Mouse (Mus musculus) heart, adult 18-20 months (tissue): ENCODE measurements around the gene Grcc10. TPM values are rescaled to one million over a fixed set of nuclear protein-coding genes. Genes with fewer than 3 reads are reported as not detected.

Experiments
- DNase-seq, 2 experiments: peaks; one replicate each; pipeline ENCODE4 v3.0.0; 2021 to 2022; ENCODE audit warnings: mixed read lengths in 1 of 2
- long read RNA-seq, 2 experiments: library from polyadenylated mRNA; stranded (forward); transcript quantifications; one replicate each; pipeline ENCODE4 v2.0.0; 2021
- total RNA-seq, 2 experiments: library from RNA; stranded (reverse); gene quantifications; 2 replicates each; pipeline ENCODE4 v1.2.3; 2021

Gene Grcc10
- total RNA-seq: 100 to 1,000 TPM; 277 to 290 TPM
- long read RNA-seq, experiment 1, transcript Grcc10-203 (2 exons, 424 nt): minor isoform, 6 of 353 reads
- long read RNA-seq, experiment 1, transcript Grcc10-201 (3 exons, 863 nt): major isoform, 331 of 353 reads
- long read RNA-seq, experiment 1, partial matches to known transcripts: 0 of 353 reads
- long read RNA-seq, experiment 1, other reads (novel, unspliced or antisense): 15 of 353 reads
- long read RNA-seq, experiment 2, transcript Grcc10-201 (3 exons, 863 nt): major isoform, 203 of 216 reads
- long read RNA-seq, experiment 2, partial matches to known transcripts: 0 of 216 reads
- long read RNA-seq, experiment 2, other reads (novel, unspliced or antisense): 11 of 216 reads

DNA sequence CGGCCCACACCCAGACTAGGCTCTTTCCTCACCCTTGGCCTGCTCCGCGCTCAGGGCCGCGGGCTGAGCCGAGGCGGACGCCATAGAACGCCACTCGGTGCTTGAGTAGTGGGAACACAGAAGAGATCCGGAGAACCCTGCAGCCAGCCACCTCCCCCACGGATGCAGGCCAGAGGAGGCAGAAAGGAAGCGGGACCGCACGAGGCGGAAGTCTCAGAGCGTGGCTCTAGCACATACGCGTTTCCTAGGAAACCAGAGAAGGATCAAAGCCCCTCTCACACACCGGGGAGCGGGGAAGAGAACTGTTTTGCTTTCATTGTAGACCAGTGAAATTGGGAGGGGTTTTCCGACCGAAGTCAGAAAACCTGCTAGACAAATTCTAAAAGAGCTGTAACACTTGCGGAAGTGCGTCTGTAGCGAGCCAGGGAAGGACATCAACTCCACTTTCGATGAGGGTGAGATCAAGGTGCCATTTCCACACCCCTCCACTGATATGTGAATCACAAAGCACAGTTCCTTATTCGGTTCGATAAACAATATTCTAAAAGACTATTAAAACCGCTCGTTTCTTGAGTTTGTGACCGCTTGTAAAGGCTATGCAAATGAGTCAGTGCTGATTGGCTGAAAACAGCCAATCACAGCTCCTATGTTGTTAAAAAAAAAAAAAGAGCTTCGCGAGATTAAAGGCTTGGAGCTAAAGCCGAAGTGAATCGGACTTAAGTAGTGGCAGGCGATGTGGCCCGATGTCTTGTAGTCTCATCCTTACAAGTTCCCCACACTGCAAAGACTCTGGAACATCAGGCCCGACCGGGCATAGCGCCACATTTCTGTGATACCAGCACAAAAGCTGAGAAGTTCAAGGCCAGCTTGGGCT, at the start of gene Grcc10:
Gene Grcc10, minus strand, starts transcription at position 487 of the 874 bp plus-strand sequence.
- peak; percentile 92 to 93 for DNase-seq

DNA sequence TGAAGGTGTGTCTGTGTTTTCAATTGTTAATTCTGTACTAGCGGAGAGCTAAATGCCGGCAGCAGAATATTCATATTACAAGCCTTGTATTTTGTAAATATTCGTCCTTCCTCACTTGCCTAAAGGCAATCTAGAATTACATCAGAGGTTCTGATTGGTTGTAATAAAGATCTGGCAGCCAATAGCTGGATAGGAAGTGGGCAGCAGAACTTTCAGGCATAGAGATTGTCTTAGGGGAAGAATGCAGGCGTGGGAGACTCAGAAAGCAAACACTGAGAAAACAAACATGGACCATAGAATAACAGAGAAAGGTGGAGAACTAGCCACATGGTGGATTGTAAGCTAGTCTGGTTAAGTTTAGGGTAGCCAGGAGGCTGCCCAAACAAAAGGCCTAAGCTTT, 48.9 kb upstream of the Grcc10 start:
- DNase-seq: no peak

DNA sequence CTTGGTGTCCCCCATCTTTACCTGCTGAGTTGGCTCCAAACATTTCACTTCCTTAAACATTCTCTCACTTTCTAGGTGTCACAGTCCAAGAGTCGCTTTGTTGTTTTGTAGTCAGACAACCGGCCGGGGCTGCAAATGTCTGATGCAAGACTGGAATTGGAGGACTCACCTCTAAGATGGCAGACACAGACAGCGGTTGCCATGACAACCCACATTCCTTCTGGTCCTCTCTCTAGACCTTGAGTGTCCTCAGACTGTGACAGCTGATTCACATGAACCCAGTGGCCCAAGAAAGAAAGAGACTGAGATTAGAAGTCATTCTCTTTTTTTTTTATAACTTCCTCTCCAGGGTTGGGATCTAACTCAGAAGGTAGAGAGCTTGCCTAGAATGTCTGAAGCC, 48.3 kb upstream of the Grcc10 start:
- DNase-seq: no peak

DNA sequence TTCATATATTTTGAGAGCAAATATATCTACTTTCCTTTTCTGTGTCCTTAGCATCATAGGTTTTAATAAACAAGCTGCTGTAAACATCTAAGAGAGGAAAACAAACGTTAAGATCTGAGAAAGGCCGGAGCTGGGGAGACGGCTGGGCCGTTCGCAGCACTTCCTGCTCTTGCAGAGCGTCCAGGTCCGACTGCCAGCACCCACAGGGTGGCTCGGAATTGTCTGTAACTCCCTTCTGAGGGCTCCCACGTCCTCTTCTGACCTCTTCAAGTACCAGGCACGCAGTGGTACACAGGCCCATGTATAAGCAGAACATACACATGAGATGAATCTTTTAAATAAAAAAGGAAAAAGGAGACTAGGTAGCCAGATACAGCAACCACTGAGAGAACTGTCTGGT, 46.5 kb upstream of the Grcc10 start:
- DNase-seq: no peak

DNA sequence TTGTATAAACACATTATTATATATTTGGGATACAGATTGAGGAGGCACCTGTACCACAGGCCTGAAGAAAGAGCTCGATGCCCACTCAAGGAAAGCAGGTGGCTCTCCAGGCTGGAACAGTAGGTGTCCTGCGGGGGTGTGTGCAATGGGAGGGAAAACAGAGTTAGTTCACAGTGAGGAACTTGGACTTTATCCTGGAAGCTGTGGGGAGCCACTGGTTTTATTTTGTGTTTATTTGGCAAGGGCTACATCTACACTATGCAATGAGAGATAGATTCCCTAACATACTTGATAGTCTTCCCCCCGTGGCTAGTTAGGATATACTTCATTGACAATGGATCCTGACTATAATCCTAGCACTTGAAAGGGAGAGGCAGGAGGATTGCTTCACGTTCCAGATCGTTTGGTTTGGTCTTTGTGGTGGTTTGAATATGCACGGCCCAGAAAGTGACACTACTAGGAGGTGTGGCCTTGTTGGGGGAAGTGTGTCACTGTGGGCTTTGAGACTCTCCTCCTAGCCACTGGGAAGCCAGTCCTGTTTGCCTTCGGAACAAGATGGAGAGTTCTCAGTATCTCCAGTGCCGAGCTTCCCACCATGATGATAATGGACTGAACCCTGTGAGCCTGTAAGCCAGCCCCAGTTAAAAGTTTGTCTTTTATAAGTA, 45.7 kb upstream of the Grcc10 start:
- no peak for DNase-seq

DNA sequence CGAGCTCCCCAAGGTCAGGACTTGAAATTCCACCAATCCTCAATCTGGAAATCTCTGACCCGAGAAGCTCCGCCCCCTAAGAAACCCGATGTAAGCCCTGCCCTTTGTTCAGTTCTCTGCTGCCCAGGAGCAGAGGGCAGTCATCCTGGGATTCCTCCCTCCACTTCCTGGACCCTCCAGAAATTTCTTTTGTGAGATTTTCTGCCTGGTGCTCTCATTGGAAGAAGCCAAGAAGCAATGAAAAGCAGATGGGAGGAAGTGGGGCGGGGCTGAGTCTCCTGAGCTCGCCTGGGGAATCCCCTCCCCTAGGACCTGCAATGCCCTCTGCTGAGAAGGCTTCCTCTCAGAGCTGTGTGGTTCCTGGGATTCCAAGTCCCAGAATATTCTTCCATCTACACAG, 41.3 kb upstream of the Grcc10 start:
- DNase-seq: peak; percentile 37 to 39

DNA sequence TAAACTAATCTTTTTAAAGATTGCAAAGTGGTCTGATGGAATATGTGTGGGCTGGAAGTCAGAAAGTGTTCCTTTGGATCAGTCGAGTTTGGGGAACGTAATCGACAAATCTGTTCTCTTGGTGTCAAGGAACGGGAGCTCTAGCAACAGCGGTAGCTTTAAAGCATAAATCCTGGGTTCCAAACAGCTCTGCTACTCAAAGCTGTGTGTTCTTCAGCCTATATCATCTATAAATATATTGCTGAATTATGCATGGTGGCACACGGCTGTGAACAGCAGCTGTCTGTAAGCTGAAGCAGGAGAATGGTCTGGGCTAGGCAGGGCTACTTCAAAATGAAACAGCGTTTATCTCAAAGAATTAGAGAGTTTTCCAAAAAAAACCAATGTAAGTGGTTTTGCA, 39.7 kb upstream of the Grcc10 start:
- DNase-seq: no peak

DNA sequence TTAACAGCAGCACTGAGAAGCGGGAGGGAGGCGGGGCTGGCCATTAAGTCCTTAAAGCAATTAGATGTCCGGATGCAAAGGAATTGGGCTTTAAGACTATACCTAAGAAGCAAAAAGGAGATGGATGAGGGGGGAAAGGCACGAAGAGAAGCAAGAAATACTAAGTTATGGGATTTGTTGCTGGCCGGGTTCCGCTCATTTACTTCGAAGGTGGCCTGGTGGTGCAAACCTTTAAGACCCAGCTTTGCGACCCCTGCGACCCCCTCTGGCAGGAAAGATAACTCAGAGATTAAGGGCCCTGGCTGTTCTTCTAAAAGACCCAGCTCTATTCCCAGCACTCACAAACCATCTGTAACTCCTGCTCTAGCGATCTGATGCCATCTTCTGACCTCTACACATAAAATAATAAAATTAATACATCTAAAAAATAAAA, 38.8 kb upstream of the Grcc10 start:
- no peak for DNase-seq

DNA sequence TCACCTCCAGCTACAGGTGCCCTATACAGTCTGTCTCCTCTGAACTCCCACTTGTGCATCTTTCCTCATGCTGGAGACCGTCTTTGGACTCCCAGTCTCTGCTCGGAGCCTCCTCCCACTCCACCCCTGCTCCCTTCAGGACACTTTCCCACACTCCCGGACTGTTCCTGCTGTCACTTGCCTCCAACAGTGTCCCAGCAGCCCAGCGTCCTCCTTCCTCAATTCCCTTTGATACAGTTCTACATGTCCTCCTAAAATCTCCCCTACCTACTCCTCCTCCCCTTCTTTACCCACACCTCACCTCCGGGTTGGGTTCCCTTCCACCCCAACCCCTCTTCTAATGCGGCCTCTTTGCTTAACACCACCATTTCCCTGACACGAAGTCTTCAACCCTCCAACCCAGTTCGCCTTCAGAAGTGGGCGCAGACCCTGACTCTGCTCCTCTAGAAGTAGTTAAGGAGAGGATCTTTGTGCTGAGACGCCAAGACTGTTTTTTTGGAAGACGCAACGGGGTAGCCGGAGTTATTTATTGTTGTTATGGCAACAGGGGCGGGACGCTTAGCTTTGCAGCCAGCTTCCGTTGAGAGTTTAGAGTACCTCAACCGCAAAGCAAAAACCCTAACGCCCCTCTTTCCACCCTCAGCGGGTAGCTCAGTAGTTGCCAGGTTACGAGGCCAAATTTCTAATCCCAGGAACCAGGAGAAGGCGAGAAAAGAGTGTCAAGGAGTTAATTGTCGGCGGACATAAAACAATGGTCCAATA, 38.2 kb upstream of the Grcc10 start, which contains the start of gene Lrrc23:
Gene Lrrc23, minus strand, starts transcription at position 506 of the 762 bp plus-strand sequence.
- DNase-seq: peak; percentile 61 to 74

DNA sequence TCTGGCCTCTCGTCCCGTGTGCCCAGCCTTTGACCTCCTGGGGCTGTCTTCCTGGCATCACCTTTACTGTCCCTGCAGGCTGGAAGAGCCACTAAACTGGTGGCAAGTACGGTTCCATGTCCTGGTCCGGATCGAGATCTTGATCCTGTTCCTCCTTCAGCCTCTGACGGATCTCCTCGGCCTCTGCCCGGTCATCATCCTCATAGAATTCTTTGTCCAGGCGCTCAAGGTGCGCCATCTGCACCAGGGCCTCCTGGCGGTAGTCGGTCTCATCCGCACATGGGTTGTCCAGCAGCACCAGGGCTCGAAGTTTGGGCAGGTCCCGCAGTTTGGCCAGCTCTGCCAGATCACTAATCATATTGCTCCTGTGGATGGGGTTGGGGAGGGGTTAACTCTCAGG, 29.3 kb upstream of the Grcc10 start:
- DNase-seq: no peak

DNA sequence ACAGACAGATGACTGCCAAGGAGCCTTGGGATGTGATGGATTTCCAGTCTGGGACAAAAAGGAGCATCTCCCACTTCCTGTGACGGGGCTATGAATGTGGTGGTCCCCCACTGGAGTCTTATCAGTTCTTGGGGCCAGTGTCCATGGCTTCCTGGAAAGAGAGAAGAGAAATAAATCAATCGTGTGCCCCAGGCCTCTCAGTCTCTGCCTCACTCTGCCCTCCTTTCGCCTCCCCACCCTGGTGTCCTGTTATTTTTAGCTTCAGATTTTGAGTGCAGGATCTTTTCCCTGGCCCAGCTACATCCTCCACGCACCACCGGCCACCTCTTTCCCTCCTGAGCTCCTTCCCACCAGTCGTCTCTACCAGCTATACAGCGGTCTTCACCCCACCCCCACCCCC, 28.8 kb upstream of the Grcc10 start:
- DNase-seq: no peak

DNA sequence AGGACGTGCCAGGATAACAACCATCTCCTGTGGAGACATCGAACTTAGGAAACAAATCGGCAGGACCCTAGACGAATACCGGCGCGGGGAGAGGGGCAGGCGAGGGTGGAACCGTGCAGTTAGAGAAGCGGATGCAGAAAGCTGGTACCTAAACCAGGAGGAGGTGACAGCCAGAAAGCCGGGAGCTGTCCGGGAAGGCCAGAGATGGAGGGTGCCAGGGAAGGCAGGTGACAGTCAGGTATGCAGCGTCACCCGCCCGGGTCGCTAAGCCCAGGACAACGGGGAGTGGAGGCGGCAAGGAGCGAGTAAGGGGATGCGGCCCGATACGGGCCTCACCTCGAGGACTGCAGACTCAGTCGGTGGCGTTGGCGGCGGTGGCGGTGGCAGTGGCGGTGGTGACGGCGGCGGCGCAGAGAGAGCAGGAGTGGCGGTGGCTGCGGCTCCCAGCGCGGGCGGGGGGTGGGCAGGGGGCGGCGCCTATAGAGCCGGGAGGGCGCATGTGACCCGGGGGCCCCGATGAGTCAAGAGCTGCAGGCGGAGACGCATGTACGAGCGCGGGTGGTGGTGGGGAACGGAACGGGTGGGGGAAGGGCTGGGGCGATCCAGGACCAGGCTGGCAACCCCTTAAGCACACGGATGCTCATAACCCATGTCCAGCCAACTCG, 28.1 kb upstream of the Grcc10 start, which contains the start of gene Eno2:
Gene Eno2, minus strand, starts transcription at position 573 of the 665 bp plus-strand sequence.
- DNase-seq: peak in 1 of 2 experiments; percentile 44

DNA sequence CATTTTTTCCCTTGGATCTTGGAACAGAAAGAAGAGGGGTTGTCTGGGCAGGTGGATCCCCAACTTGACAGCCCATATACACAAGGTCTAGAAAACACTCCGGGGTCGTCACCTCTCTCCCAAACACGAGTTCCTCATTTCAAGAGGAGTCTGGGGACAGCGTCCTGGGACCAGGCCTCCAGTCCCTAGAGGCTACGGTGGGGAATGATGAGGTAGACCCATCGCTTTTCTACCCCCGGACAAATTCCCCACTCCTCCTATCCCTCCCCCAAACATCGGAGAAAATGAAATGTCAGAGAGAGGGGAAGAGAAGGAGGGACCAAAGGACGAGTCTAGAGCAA, 27.5 kb upstream of the Grcc10 start:
- no peak for DNase-seq

DNA sequence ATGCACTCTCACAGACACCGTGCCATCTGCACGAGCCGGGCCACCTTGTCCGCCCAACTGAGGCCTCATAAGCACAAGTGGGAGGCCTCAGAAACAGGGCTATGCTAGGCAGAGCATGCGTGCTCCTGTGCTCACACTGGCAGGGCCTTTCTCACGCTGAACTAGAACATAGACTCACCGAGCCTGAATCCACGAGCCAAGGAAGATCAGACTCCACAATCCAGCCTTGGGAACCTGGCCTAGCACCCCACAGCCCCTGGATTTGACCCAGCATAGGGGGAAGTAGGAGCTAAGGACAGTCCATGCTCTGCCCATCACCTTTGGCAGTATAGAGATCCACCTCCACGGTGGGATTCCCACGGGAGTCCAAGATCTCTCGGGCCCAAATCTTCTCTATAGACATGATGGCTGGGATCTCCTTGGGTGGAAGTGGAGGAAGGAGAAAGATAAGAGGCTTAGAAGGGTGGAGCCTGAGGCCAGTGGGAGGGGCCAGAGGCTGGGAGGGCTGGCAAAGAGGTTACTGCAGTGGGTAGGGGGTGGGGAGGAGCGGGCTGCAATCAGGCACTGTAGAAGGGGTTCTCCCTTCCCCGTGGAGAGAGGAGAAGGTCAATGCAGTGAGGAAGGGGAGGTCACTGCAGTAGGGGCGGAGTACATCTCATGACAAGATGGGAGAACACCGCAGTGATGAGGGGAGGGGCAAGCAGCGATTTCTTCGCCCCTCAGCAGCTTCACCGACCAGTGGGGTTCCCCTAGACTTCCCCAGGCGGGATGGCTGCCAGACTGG, 26.9 kb upstream of the Grcc10 start:
- DNase-seq: peak in 1 of 2 experiments; percentile 48

DNA sequence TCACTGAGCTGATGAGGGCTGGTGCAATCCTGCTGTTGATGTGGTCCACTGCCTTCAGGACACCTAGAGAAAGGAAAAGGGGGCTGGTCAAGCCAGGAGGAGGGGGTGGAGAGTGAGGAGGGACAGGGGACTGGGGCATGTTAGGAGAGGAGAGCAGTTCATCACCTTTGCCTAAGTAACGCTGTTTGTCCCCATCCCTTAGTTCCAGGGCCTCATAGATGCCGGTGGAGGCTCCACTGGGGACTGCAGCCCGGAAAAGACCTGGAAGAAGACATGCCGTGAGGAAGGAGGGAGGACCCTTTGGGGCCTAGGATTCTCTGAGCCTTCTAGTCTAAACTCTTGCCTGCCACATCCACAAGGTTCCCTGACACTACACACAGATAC, 26.4 kb upstream of the Grcc10 start:
- DNase-seq: no peak

DNA sequence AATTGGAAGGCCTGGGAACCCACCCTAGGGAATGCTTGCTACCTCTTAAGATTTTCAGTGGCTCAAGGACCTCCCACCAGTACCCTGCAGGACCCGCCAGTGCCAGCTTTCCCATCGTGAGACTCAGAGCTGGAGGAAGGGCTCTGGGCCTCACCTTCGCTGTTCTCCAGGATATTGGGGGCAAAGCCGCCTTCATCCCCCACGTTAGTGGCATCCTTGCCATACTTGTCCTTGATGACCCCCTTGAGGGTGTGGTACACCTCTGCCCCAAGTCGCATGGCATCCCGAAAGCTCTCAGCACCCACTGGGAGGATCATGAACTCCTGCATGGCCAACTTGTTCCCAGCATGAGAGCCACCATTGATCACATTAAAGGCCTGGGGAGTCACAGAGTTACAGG, 24.8 kb upstream of the Grcc10 start:
- DNase-seq: no peak

DNA sequence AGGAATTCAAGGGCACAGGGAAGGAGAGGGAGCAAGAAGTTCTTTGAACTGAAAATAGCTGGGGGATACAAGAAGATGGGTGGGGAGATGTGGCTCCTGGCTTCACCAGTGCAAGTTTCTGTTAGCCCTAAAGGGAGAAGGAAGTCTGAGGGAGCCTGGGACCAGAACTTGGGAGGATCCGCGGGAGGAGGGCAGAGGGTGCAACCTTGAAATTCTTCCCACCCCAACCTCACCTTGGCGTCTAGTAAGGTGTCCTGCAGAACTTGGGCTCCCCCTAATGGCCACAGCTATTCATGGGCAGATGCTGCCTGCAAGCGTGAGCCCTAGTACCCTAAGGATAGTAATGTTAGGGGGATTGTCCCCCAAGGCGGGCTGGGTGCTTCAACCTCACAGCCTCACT, 18.1 kb upstream of the Grcc10 start:
- peak; percentile 88 to 92 for DNase-seq

DNA sequence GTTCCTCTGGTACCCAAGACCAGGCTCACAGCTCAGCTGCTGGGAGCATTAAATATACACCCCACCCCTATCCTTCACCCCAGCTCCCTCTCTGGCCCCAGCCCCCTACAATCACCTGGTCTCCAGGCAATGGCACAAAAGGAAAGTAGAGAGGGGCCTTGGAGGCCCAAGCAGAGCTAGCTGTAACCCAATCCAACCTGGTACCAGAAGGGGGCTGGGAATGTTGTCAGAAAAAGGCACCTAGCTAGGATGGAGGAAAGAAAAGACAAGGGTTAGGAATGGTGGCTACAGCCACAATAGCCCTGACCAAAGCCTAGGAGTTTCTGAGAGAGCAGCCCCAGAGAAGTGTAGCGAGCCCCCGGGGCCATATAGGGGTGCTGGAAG, 17.7 kb upstream of the Grcc10 start:
- no peak for DNase-seq

DNA sequence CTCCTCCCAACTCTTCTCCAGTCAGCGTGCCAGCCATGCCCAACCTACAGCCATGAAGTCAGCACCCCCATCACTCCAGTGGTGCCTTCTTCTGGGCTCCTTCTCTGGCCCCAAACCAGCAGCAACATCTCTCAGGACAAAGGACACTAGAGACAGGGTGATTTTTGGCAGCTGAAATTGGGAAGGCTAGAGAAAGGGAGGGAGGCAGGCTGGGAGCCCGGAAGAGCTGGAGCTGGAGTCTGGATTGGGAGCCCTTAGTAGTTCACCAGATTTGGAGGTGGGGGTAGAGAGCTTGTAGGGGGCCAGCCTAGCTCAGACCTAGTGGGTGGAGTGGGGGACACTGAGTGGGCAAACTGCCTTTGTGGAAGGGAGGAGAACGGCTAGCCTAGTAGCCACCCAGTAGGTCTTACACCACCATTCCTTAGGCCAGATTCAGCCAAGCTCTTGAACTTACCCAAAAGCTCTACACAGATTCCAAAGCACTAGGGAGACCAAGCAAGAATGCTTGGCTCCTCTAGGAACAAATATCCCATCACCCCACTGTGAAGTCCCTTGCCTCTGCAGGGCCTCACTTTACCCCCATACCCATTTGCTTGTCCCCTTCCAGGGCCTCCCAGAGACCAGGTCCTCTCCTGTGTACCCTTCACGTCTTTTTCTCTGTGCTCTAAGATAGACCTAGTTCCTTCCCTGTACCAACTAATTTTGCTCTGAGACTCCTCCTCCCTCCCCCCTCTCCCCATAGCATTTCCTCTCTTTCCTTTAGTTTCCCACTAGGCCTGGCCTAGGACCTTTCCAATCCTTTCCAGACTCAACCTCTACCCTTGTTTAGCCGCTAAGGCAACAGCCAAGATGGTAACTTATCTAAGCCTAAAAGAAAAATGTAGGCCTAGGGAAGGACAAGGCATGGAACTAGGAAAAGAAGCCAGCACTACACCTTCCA, 17.0 kb upstream of the Grcc10 start:
- peak; percentile 80 for DNase-seq
